Mouse (Mus musculus) CH12.LX (cell line): ENCODE data around the gene Dagla. TPM values are rescaled to one million over a fixed set of nuclear protein-coding genes. Genes with fewer than 3 reads are reported as not detected.

Experiments used
- DNase-seq: peaks from one replicate; pipeline ENCODE4 v3.0.0-alpha.2; 2013; ENCODE audit errors: extremely low read depth
- H3K27ac ChIP-seq: 2 replicates; pipeline ENCODE4 v1.5.1; 2012; ENCODE audit warnings: low read depth, mild to moderate bottlenecking, control low read depth, moderate library complexity; ENCODE audit not compliant: insufficient read depth
- H3K27me3 ChIP-seq: replicated peaks from 2 replicates; pipeline ENCODE3; 2012; ENCODE audit warnings: inconsistent platforms
- H3K36me3 ChIP-seq, 2 experiments: replicated peaks in 1 of 2; 2 replicates each; pipeline versions ENCODE3 to v1.6.1; 2012; ENCODE audit warnings: inconsistent platforms in 1 of 2, low read length in 1 of 2, mild to moderate bottlenecking in 1 of 2, mixed read lengths in 1 of 2, moderate library complexity in 1 of 2; ENCODE audit not compliant: control insufficient read depth in 1 of 2, insufficient read depth in 1 of 2
- H3K4me1 ChIP-seq, 2 experiments: 2 replicates each; pipeline ENCODE4 v1.6.1; 2012; ENCODE audit warnings: inconsistent platforms in 1 of 2, moderate library complexity in 1 of 2; ENCODE audit not compliant: insufficient read depth in 2 of 2, control insufficient read depth in 1 of 2
- H3K4me2 ChIP-seq: 2 replicates; pipeline ENCODE4 v1.6.1; 2012; ENCODE audit warnings: low read depth, mild to moderate bottlenecking, control low read depth; ENCODE audit not compliant: poor library complexity, insufficient read depth, severe bottlenecking
- H3K4me3 ChIP-seq, 3 experiments: fragments of 150-350 bp in 1 of 3; sonication (generic) in 1 of 3; replicated peaks in 1 of 3; 2 replicates each; pipeline versions ENCODE3 to v1.5.1; 2011 to 2012; ENCODE audit warnings: low read depth in 2 of 3, low read length in 2 of 3, mild to moderate bottlenecking in 2 of 3, moderate library complexity in 2 of 3, control low read depth in 1 of 3, improper control_type of control experiment in 1 of 3, inconsistent platforms in 1 of 3, mixed read lengths in 1 of 3; ENCODE audit not compliant: poor library complexity in 1 of 3
- H3K79me2 ChIP-seq: replicated peaks from 2 replicates; pipeline ENCODE4 v1.6.1; 2012; ENCODE audit warnings: mild to moderate bottlenecking, moderate library complexity; ENCODE audit not compliant: control insufficient read depth, poor library complexity, insufficient read depth, severe bottlenecking; ENCODE audit errors: extremely low read depth
- H3K9ac ChIP-seq: 2 replicates; pipeline ENCODE4 v1.6.1; 2012; ENCODE audit warnings: low read depth, mild to moderate bottlenecking, control low read depth, moderate library complexity; ENCODE audit not compliant: insufficient read depth
- H3K9me3 ChIP-seq: replicated peaks from 2 replicates; pipeline ENCODE3; 2012; ENCODE audit warnings: low read length, inconsistent platforms, mixed read lengths
- BHLHE40 ChIP-seq: IDR thresholded peaks from 2 replicates; pipeline ENCODE4 v1.6.1; 2011; ENCODE audit warnings: mild to moderate bottlenecking, low read depth, low read length, improper control_type of control experiment
- CHD2 ChIP-seq: IDR thresholded peaks from 2 replicates; pipeline ENCODE4 v1.6.1; 2011; ENCODE audit warnings: low read length, improper control_type of control experiment
- CTCF ChIP-seq, 2 experiments: IDR thresholded peaks in 1 of 2; conservative IDR thresholded peaks in 1 of 2; 2 replicates each; pipeline ENCODE4 v1.5.1; 2011 to 2012; ENCODE audit warnings: low read depth in 2 of 2, low read length in 2 of 2, improper control_type of control experiment in 1 of 2, inconsistent platforms in 1 of 2, mild to moderate bottlenecking in 1 of 2, moderate library complexity in 1 of 2
- EP300 ChIP-seq: IDR thresholded peaks from 2 replicates; pipeline ENCODE4 v1.6.1; 2011; ENCODE audit warnings: low read length, improper control_type of control experiment
- ETS1 ChIP-seq: conservative IDR thresholded peaks from 2 replicates; pipeline ENCODE4 v1.6.1; 2012; ENCODE audit warnings: low read depth, mild to moderate bottlenecking, inconsistent platforms, low read length, improper control_type of control experiment, moderate library complexity
- JUND ChIP-seq: conservative IDR thresholded peaks from 2 replicates; pipeline ENCODE4 v1.6.1; 2011; ENCODE audit warnings: low read depth, low read length, improper control_type of control experiment
- MAFK ChIP-seq: IDR thresholded peaks from 2 replicates; pipeline ENCODE4 v1.6.1; 2011; ENCODE audit warnings: low read length, improper control_type of control experiment; ENCODE audit not compliant: insufficient replicate concordance
- MEF2A ChIP-seq: IDR thresholded peaks from 2 replicates; pipeline ENCODE4 v1.6.1; 2014; ENCODE audit warnings: low read depth, mild to moderate bottlenecking, inconsistent platforms, low read length, improper control_type of control experiment, borderline replicate concordance
- MYC ChIP-seq: IDR thresholded peaks from 2 replicates; pipeline ENCODE4 v1.6.1; 2011; ENCODE audit warnings: low read depth, mild to moderate bottlenecking, improper control_type of control experiment, low read length
- NELFE ChIP-seq: IDR thresholded peaks from 2 replicates; pipeline ENCODE4 v1.6.1; 2011; ENCODE audit warnings: low read depth, low read length, improper control_type of control experiment
- NRF1 ChIP-seq: IDR thresholded peaks from 2 replicates; pipeline ENCODE4 v1.6.1; 2014; ENCODE audit warnings: low read depth, mild to moderate bottlenecking, inconsistent platforms, low read length, improper control_type of control experiment, moderate library complexity
- POLR2A ChIP-seq: IDR thresholded peaks from 2 replicates; pipeline ENCODE4 v1.6.1; 2011; ENCODE audit warnings: low read depth, mild to moderate bottlenecking, improper control_type of control experiment, low read length
- RAD21 ChIP-seq: IDR thresholded peaks from 2 replicates; pipeline ENCODE4 v1.6.1; 2011; ENCODE audit warnings: low read depth, mild to moderate bottlenecking, low read length, improper control_type of control experiment, moderate library complexity
- SMC3 ChIP-seq: IDR thresholded peaks from 2 replicates; pipeline ENCODE4 v1.6.1; 2011; ENCODE audit warnings: low read depth, low read length, improper control_type of control experiment
- TBP ChIP-seq: conservative IDR thresholded peaks from 2 replicates; pipeline ENCODE4 v1.6.1; 2011; ENCODE audit warnings: low read depth, low read length, improper control_type of control experiment
- ZC3H11A ChIP-seq: IDR thresholded peaks from 2 replicates; pipeline ENCODE4 v1.6.1; 2012; ENCODE audit warnings: low read depth, mild to moderate bottlenecking, inconsistent platforms, low read length, improper control_type of control experiment
- dilution Hi-C: fragments of 300-500 bp; cut with MboI; formaldehyde crosslinking; loops from 2 replicates; pipeline ENCODE4 v1.14.3; 2020; ENCODE audit warnings: low sequenced_read_pairs; ENCODE audit not compliant: extremely low pct_unique_long_range_greater_than_20kb, extremely low pct_ligation_motif_present
- in situ Hi-C: fragments of 300-500 bp; cut with MboI; formaldehyde crosslinking; loops from 3 replicates; pipeline ENCODE4 v1.14.3; 2019; ENCODE audit warnings: low sequenced_read_pairs, low pct_ligation_motif_present, low pct_unique_long_range_greater_than_20kb, mixed read lengths
- polyA plus RNA-seq: library from polyadenylated mRNA; unstranded; fragments of >175 nt; gene quantifications from 2 replicates; pipeline ENCODE4 v1.2.1, GENCODE M21; 2012; ENCODE audit warnings: low read depth; ENCODE audit not compliant: insufficient read length
- total RNA-seq, 2 experiments: library from RNA; depleted of rRNA; stranded (reverse); fragments of 300-350 nt in 1 of 2; fragments of >200 nt in 1 of 2; gene quantifications; 2 replicates each; pipeline ENCODE4 v1.2.3; 2012 to 2014

The Dagla gene
- total and polyA plus RNA-seq, 3 experiments: 0.21 to 0.55 TPM; not detected in 1

DNA sequence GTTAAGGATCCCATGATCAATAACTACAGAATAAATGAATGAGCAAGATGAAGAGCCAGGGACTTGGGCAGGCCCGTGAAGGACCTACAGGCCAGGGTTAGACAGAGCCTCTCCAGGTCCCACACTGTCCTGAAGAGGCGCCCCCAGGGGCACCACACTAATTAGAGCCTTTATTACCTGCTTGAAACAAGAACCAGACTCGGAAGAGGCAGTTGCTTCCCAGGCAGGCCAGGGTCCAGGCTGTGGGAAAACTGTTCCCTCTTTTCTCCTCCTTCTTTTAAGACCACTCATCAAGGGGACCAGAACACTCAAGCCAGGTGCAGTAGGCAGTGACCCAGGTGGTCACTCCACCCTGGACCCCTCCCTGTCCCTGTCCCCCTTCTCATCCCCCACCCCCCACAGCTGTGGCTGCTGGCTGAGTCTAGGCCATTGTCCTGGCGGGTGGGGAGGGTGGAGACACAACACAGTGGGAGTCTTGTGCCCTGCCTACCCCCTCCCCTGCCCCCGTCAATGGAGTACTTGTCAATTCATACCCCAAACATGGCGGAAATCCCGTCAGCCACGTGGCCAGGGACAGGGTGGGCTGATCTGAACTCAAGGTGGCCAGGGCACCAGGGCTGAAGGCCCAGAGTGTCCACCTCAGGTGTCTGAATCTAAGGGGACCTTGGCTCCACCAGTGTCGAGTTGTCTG, 72.2 kb downstream of the Dagla start:
- H3K36me3 ChIP-seq: no peaks in the 10 kb centered on the region
- H3K9me3 ChIP-seq: no peaks in the 10 kb centered on the region
- H3K9ac ChIP-seq: no peak overlapping the region
- no peaks in the 10 kb centered on the region for H3K4me1 ChIP-seq
- H3K79me2 ChIP-seq: no peaks in the 10 kb centered on the region
- no peak overlapping the region for H3K4me3 ChIP-seq
- H3K27me3 ChIP-seq: peaks cover 98% of the 10 kb centered on the region
- no peak for DNase-seq
- dilution Hi-C loops: no loop called here
- no peak for TF ChIP-seq NRF1
- TF ChIP-seq CHD2: no peak
- TF ChIP-seq MAFK: no peak
- no peak for TF ChIP-seq ETS1
- no peak for TF ChIP-seq MYC
- TF ChIP-seq POLR2A: no peak
- no peak for TF ChIP-seq CTCF (conservative IDR thresholded peaks at IDR 0.05 in 1 of 2, IDR thresholded peaks at IDR 0.05 in 1 of 2; ENCODE audit: low read depth in 2 of 2, low read length in 2 of 2)
- no peak for TF ChIP-seq RAD21
- TF ChIP-seq MEF2A: no peak
- TF ChIP-seq TBP: no peak
- no peak for TF ChIP-seq SMC3
- no peak for TF ChIP-seq ZC3H11A
- no peak overlapping the region for H3K27ac ChIP-seq
- in situ Hi-C loops: no loop called here
- no peak overlapping the region for H3K4me2 ChIP-seq

- no peaks in the 10 kb centered on the region for H3K4me1 ChIP-seq
- H3K4me3 ChIP-seq: no peak overlapping the region
- peaks cover 99% of the 10 kb centered on the region for H3K27me3 ChIP-seq
- H3K27ac ChIP-seq: no peak overlapping the region
- dilution Hi-C loops: no loop called here
- no peak overlapping the region for H3K4me2 ChIP-seq
- H3K9ac ChIP-seq: no peak overlapping the region
- no peaks in the 10 kb centered on the region for H3K36me3 ChIP-seq
- H3K79me2 ChIP-seq: no peaks in the 10 kb centered on the region
- TF ChIP-seq CHD2 (no peak), EP300 (no peak), BHLHE40 (no peak), NELFE (no peak), JUND (no peak), CTCF (conservative IDR thresholded peaks at IDR 0.05 in 1 of 2, IDR thresholded peaks at IDR 0.05 in 1 of 2; ENCODE audit: low read depth in 2 of 2, low read length in 2 of 2) (no peak)
- TF ChIP-seq, all 38 proteins: peak for 0
- DNase-seq: no peak
- no peaks in the 10 kb centered on the region for H3K9me3 ChIP-seq
- in situ Hi-C loops: no loop called here
Measured at GRCm38 (mm10) chr19:10231871-10232270, 72.8 kb downstream of the Dagla start.
